Mouse (Mus musculus): Measurements from ENCODE around the gene Cep72.

DNA sequence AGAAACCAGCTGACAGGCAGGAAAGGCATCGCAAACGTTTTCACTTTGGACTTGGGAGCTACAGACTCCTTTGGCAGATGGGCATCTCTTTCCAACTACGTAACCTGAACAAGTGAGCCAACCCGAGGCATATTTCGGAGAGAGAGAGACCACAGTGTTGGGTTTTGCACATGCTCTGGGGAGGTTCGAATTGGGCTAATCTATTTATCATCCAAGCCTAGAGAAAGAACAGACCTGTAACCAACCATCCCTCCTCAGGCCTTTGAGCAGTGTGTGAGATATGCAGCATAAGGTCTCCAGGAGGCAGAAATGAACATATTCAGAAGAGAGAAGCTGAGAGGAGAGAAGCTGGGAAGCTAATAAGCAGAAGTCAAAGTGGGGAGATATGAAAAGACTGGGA is 61.1 kb downstream of the Cep72 start:
- TF ChIP-seq CTCF (IDR thresholded peaks at IDR 0.05; ENCODE audit: low read depth), result no peak
- no peak for TF ChIP-seq EP300 (IDR thresholded peaks at IDR 0.05; ENCODE audit: low read depth)

All from liver, embryonic 14.5 days (tissue).